In the genomic region with DNA sequence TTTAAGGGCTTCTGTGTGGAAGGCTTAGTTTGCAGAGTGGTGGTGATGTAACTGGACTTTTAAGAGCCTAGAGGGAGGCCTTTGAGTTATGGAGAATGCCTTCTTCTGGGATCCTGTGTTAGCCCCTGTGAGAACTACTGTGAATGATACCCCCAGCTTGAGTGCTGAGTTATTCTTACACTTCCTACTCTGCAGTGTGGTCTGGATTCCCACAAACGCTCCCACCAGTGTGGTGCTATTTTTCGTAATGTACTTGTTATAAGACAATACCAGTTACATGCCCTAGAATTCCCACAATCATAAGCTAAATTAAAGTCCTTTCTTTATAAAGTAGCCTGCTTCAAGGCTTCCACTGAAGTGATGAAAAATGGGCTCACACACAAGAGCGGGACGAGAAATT, we compare ENCODE assay signal across 35 mouse cellular contexts.
"Had no signal": no experiment of that assay in that cellular context is flagged by ENCODE, and none has a peak within 500 bp of the region (broad histone marks: within the 10 kb centered on the region; RNA-seq: fewer than 3 reads in every experiment).

No protein-coding gene starts in this region.

- H3K4me2 ChIP-seq: heart, embryonic 11.5 days; heart, embryonic 12.5 days; heart, embryonic 13.5 days; heart, embryonic 15.5 days; hindbrain, embryonic 12.5 days; hindbrain, embryonic 13.5 days; hindbrain, embryonic 14.5 days; hindbrain, embryonic 15.5 days; intestine, embryonic 15.5 days; kidney, embryonic 15.5 days had no signal

- H3K27me3 ChIP-seq: heart, embryonic 12.5 days; heart, embryonic 13.5 days; heart, embryonic 15.5 days; hindbrain, embryonic 12.5 days; hindbrain, embryonic 13.5 days; hindbrain, embryonic 15.5 days; intestine, embryonic 15.5 days; kidney, embryonic 15.5 days had no signal

- H3K4me1 ChIP-seq: heart, embryonic 10.5 days; heart, embryonic 12.5 days; heart, embryonic 13.5 days; heart, embryonic 15.5 days; hindbrain, embryonic 10.5 days; hindbrain, embryonic 12.5 days; hindbrain, embryonic 13.5 days; hindbrain, embryonic 15.5 days; intestine, embryonic 15.5 days; kidney, embryonic 15.5 days had no signal

- DNase-seq: heart, postnatal 10 days; heart, postnatal 14 days; heart, postnatal 4 days; kidney, adult 11 months; kidney, adult 18-20 months; kidney, adult 2 months; kidney, adult 8-10 months; kidney, adult 9 months; kidney, postnatal 10 days; kidney, postnatal 14 days; kidney, postnatal 25 days; kidney, postnatal 36 days; kidney, postnatal 4 days; layer of hippocampus, adult 9-11 months; layer of hippocampus, postnatal 36 days had no signal

- H3K4me3 ChIP-seq: heart, embryonic 10.5 days; heart, embryonic 12.5 days; heart, embryonic 13.5 days; heart, embryonic 15.5 days; hindbrain, embryonic 10.5 days; hindbrain, embryonic 12.5 days; hindbrain, embryonic 13.5 days; hindbrain, embryonic 15.5 days; intestine, embryonic 15.5 days; kidney, embryonic 15.5 days; layer of hippocampus, adult 2 months; left cerebral cortex, adult 2 months had no signal

- H3K36me3 ChIP-seq: heart, embryonic 10.5 days; heart, embryonic 12.5 days; heart, embryonic 13.5 days; heart, embryonic 15.5 days; hindbrain, embryonic 10.5 days; hindbrain, embryonic 12.5 days; hindbrain, embryonic 13.5 days; hindbrain, embryonic 15.5 days; intestine, embryonic 15.5 days; kidney, embryonic 15.5 days had no signal

- H3K27ac ChIP-seq: heart, embryonic 10.5 days; heart, embryonic 13.5 days; heart, embryonic 15.5 days; hindbrain, embryonic 10.5 days; hindbrain, embryonic 12.5 days; hindbrain, embryonic 13.5 days; hindbrain, embryonic 14.5 days; hindbrain, embryonic 15.5 days; hindbrain, postnatal 0 days; intestine, embryonic 15.5 days; kidney, embryonic 15.5 days; kidney, postnatal 0 days; layer of hippocampus, adult 2 months; left cerebral cortex, adult 2 months had no signal

- H3K9ac ChIP-seq: heart, embryonic 12.5 days; heart, embryonic 13.5 days; heart, embryonic 15.5 days; hindbrain, embryonic 12.5 days; hindbrain, embryonic 13.5 days; hindbrain, embryonic 14.5 days; hindbrain, embryonic 15.5 days; intestine, embryonic 15.5 days; kidney, embryonic 15.5 days had no signal

- ATAC-seq: hindbrain, embryonic 16.5 days; hindbrain, postnatal 0 days; inflammation-experienced regulatory T-cells, adult 6 months; intestine, embryonic 15.5 days; intestine, embryonic 16.5 days; intestine, postnatal 0 days had no signal

- H3K9me3 ChIP-seq: heart, embryonic 10.5 days; heart, embryonic 12.5 days; heart, embryonic 13.5 days; heart, embryonic 15.5 days; hindbrain, embryonic 10.5 days; hindbrain, embryonic 12.5 days; hindbrain, embryonic 13.5 days; hindbrain, embryonic 15.5 days; intestine, embryonic 15.5 days; kidney, embryonic 15.5 days had no signal
